Mouse (Mus musculus): ENCODE data around the gene Mex3a.

- TF ChIP-seq CTCF (IDR thresholded peaks at IDR 0.05; ENCODE audit: low read depth, low read length) (no peak), POLR2A (IDR thresholded peaks at IDR 0.05; ENCODE audit: extremely low read depth, insufficient read depth, low read length) (no peak)
Measured at GRCm38 (mm10) chr3:88515095-88515386, 17.2 kb upstream of the Mex3a start.

Data from liver, adult 2 months (tissue).